Mouse (Mus musculus) spleen, postnatal 14 days (tissue): Measurements from ENCODE around the gene Mroh3.

ENCODE experiments used
- DNase-seq, 2 experiments: peaks; one replicate each; pipeline ENCODE4 v3.0.0; 2021 to 2022; ENCODE audit warnings: low spot score in 2 of 2

The Mroh3 gene

DNA sequence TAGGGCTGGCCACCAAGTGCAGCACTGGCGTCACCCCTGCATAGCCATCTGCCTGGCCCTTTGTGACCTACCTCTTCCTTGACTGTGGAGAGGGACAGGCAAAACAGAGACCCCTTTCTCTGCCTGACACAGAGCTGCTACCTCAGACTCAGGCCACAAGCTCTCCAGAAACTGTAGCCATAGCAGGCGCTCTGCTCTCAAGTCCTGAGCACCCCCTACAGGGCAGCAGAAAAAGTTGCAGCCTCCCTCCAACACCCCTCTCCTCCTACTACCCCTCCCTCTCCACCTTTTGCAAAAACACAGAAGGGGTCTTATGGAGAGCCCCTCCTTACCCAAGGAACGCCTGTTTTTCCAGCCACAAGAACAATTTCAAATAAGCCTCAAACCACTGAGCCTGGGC lies at the start of gene Mroh3:
Mroh3 (minus strand) TSS at position 26 of the 400 bp plus-strand sequence.
- peak in 1 of 2 experiments; percentile 12 for DNase-seq

- no peak for DNase-seq
Measured at GRCm38 (mm10) chr1:136260635-136261238, 48.1 kb upstream of the Mroh3 start, which contains the start of gene Gpr25. Gene Gpr25, minus strand, starts transcription at chr1:136260873.

GRCm38 (mm10) chr1:136259893-136260634 lies 47.4 kb upstream of the Mroh3 start:
- DNase-seq = no peak

DNA sequence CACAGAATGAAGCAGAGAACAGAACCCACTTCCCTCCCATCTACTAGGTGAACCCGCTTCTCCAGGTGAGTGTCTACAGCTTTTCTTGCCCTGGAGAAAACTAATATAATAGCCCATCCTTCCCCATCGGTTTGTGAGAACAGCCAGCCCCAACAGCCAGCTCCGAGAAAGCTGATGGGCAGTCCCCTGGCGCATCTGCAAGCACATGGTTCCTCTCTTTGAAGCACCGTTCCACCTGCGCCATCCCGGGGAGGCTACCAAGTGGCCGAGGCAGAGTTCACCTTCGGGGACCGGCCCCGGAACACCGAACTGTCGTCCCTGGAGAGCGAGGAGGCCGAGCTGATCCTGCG lies 46.9 kb upstream of the Mroh3 start:
- DNase-seq = no peak

- DNase-seq = no peak
Measured at GRCm38 (mm10) chr1:136258495-136258894, 45.9 kb upstream of the Mroh3 start.

DNA sequence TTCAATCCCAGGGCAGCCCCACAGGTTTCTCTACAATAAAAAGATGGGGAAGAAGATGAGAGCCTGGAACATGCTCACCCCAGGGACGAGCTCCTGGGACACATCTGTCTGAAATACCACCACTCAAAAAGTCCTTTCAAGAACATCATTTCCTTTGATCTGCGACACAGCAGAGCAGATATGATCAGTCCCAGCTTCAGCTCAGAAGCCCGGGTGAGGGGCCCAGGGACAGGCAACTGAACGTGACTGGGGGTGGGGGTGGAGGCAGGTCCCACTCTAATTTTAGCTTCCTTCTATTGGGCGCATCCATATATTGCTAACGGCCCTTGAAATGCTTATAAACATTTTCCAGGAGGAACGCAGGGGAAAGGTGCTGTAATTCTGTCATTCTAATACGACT lies 43.0 kb upstream of the Mroh3 start:
- DNase-seq = no peak

GRCm38 (mm10) chr1:136255174-136255573 lies 42.5 kb upstream of the Mroh3 start:
- no peak for DNase-seq

GRCm38 (mm10) chr1:136254503-136255065 lies 42.0 kb upstream of the Mroh3 start:
- no peak for DNase-seq

DNA sequence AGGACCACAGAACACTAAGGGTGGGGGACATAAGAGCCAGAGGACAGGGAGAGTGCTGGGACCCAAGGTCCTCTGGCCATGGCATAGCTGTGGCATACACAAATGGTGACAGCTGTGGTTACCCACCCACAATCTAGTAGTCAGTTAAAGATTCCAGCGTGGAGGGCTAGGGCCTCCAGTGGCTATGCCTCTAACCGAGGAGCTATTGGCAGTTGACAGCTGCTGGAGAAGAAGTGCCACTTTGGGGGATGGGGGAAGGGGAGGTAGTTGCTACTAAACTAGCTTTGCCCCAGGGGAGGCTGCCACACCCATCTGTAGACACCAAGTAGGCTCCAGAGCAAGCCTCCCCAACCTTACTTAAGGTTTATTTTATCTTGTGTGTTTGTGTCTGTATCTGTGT lies 40.8 kb upstream of the Mroh3 start:
- DNase-seq = peak in 1 of 2 experiments; percentile 38

DNA sequence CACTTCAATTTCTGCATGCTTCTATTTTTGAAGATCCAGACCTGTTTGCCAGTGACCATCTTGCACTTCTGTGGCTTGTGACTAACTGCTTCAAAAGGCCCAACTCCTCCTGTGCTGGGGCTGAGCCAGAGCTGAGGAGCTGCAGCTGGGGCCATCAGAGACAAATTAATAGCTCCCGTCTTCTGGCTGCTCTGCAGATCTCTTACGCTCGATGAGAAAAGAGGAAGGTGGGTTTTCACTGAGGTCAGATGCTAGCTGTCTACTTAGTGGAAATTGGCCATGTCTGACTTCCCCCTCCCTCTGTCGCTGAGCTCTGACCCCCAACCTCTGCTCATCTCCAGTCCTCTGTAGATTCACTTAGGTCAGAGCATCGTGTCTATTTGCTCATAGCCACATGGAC lies 37.0 kb upstream of the Mroh3 start:
- DNase-seq = no peak

- no peak for DNase-seq
Measured at GRCm38 (mm10) chr1:136247393-136247792, 34.8 kb upstream of the Mroh3 start.

DNA sequence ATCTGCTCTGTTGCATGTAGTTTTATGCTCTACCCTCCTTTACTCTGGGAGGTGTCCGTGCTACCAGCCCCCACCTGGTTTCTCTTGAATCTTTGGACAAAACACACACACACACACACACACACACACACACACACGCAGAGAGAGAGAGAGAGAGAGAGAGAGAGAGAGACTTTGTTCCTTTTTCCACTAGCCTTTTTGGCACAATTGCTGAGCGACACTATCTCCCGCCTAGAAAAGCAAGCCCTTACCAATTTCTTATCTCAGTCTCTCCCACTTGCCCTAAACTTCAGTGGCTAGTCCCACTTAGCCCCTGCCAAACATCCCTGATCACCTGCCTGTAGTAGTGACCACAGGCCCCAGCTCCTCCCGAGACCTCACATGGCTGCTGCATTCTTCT lies 31.8 kb upstream of the Mroh3 start:
- no peak for DNase-seq

DNA sequence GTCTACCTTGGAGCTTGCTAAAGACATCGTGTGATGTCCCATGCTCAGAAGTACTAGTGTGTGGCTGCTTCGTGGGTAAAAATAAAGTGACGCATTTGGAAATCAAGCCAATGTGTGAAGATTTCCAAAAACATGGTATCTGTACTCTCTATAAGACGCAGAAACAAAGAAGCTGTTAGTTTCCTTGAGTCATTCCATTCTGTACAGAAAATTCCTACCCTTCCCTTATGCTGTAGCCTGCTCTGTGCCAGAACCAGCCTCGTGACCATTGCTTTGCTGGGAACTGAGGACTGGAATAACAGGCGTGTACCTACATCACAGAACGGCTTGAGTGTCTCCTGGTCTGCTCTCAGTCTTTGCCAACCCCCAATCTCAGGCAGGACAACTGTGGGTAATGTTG lies 29.2 kb upstream of the Mroh3 start:
- no peak for DNase-seq

- DNase-seq = no peak
Measured at GRCm38 (mm10) chr1:136238495-136238894, 25.9 kb upstream of the Mroh3 start.

- DNase-seq = no peak
Measured at GRCm38 (mm10) chr1:136234595-136235092, 22.0 kb upstream of the Mroh3 start.

DNA sequence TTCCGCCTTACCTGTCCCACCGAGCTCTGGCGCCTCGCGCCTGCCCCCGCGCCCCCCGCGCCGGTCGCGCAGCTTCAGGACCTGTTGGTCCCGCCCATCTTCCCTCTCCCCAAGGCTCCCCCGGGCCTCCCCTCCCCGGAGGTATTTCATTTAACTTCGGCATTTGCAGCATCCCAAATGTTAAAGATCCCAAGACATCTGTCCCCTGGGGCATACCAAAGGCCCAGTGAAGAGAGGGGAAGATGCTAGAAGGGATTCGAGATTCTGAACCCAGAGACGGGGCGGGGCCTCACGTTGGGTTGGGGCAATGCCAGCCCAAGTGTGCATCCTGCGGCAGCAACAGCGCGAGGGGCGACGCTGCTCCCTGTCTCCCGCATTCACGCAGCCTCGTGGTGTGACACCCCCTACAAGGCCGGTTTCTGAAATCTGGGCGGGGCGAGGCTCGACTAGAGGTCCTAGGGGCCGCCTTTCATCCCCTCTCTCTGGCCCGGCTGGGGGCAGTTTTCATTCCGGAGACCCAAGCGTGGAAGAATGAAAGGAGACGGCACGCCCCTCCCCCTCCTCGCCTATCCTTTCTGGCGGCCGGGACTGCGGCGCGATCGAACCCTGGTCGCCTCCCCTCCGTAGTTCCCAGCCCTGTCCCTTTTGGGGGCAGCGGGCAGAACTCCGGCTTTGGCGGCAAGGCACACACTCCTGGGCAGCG lies 21.4 kb upstream of the Mroh3 start, which contains the start of gene Inava:
Inava (minus strand) TSS at position 373 of the 703 bp plus-strand sequence.
- no peak for DNase-seq

- no peak for DNase-seq
Measured at GRCm38 (mm10) chr1:136232986-136233790, 20.6 kb upstream of the Mroh3 start.

- DNase-seq = no peak
Measured at GRCm38 (mm10) chr1:136232285-136232926, 19.8 kb upstream of the Mroh3 start.

- DNase-seq = no peak
Measured at GRCm38 (mm10) chr1:136231596-136231995, 19.0 kb upstream of the Mroh3 start.

DNA sequence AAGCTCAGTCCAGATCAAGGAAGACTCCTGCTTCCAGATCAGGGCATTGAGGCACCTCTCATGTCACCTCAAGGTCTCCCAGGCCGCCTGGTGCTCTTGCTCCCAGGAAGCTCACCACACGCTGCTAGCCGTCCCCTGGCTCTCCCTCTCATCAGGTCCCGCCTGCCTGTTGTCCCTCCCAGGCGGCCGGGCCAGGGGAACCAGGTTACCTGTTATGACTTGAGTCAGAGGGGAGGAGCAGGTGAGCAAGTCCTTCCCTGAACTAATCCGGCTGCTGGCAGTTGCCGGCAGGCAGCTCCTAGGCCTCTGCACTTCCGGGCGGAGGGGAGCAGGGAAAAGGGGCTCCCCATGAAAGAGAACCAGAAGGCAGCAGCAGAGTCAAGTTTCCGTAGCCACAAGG lies 17.6 kb upstream of the Mroh3 start:
- DNase-seq = no peak

DNA sequence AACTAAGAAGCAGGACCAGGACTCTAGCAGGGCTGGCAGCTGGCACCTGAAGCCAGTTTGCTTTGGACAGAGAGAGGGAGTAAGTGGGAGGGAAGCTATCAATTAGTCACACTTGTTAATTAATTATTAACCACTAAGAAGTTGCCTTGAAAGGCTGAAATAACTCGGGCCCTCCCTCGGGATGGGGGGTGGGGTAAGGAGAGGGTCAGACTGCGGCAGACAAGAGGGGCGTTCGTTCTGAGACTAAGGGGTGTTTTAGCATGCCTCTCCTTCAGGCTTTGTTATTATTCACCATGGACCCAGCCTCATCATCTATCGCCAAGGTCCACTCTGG lies 16.4 kb upstream of the Mroh3 start:
- DNase-seq = no peak
